Mouse (Mus musculus) kidney, embryonic 15.5 days (tissue): Measurements from ENCODE around the gene Atp6v0c. TPM values are rescaled to one million over a fixed set of nuclear protein-coding genes. Genes with fewer than 3 reads are reported as not detected.
"Not testable (repeated sequence)": the region's sequence is repeated elsewhere in the genome, so short reads cannot be mapped to it uniquely, and the experiment has no call there.

Experiments used
- ATAC-seq: fragments of 200-750 bp; cut with Nextera tagmentation; replicated peaks from 2 replicates; pipeline ENCODE4 v1.8.0; 2017; ENCODE audit warnings: moderate TSS enrichment; ENCODE audit not compliant: low FRiP score
- H3K27ac ChIP-seq: fragments of 300-500 bp; sonication (generic); 2 replicates; pipeline ENCODE4 v1.5.1; 2015; ENCODE audit warnings: mild to moderate bottlenecking, inconsistent platforms
- H3K27me3 ChIP-seq: fragments of 300-500 bp; sonication (generic); 2 replicates; pipeline ENCODE4 v1.6.1; 2015; ENCODE audit warnings: inconsistent platforms
- H3K36me3 ChIP-seq: fragments of 300-500 bp; sonication (generic); 2 replicates; pipeline ENCODE4 v1.6.1; 2015; ENCODE audit warnings: inconsistent platforms
- H3K4me1 ChIP-seq: fragments of 300-500 bp; sonication (generic); 2 replicates; pipeline ENCODE4 v1.6.1; 2015; ENCODE audit warnings: inconsistent platforms
- H3K4me2 ChIP-seq: fragments of 300-500 bp; sonication (generic); 2 replicates; pipeline ENCODE4 v1.6.1; 2015; ENCODE audit warnings: moderate library complexity, mild to moderate bottlenecking, inconsistent platforms
- H3K4me3 ChIP-seq: fragments of 300-500 bp; sonication (generic); replicated peaks from 2 replicates; pipeline ENCODE4 v1.5.1; 2015; ENCODE audit warnings: mild to moderate bottlenecking, inconsistent platforms
- H3K9ac ChIP-seq: fragments of 300-500 bp; sonication (generic); 2 replicates; pipeline ENCODE4 v1.6.1; 2015; ENCODE audit warnings: mild to moderate bottlenecking, inconsistent platforms
- H3K9me3 ChIP-seq: fragments of 300-500 bp; sonication (generic); replicated peaks from 2 replicates; pipeline ENCODE4 v1.6.1; 2016; ENCODE audit warnings: inconsistent platforms
- WGBS: fragments of 180-500 bp; shearing (Covaris S2); methylation state at CpG from one replicate; pipeline ENCODE4 v1.1.7; 2015; ENCODE audit warnings: mixed read lengths; 5-methylcytosine and 5-hydroxymethylcytosine counted together
- polyA plus RNA-seq: library from polyadenylated mRNA; unstranded; fragments of >200 nt; fragmentation: Nextera tagmentation; extraction: Ambion mirVana; gene quantifications from 2 replicates; pipeline ENCODE4 v1.2.1, GENCODE M21; 2015

The Atp6v0c gene
- polyA plus RNA-seq, 1 experiment from 2014 or later: 562 TPM

- H3K9ac ChIP-seq, ATAC-seq, H3K4me2 ChIP-seq, H3K9me3 ChIP-seq, H3K27ac ChIP-seq, H3K36me3 ChIP-seq, H3K4me1 ChIP-seq, H3K4me3 ChIP-seq, H3K27me3 ChIP-seq: not testable (repeated sequence)
- 91% methylated on average over 4 of the region's 4 CpGs for WGBS
These were observed 40.3 kb downstream of the Atp6v0c start for GRCm38 (mm10) chr17:24129246-24129645.

- WGBS: 75% methylated on average over 1 of the region's 1 CpGs
- no peak for ATAC-seq
These were observed 41.9 kb downstream of the Atp6v0c start for GRCm38 (mm10) chr17:24127592-24127991.

GRCm38 (mm10) chr17:24126801-24127200 is 42.7 kb downstream of the Atp6v0c start:
- Histone ChIP-seq H3K9ac (no peak overlapping the region), H3K9me3 (no peaks in the 10 kb centered on the region), H3K27ac (no peak overlapping the region), H3K4me1 (peaks cover 6% of the 10 kb centered on the region; the same call in 1 of the 2 replicates), H3K36me3 (no peaks in the 10 kb centered on the region), H3K4me2 (no peak overlapping the region), H3K27me3 (no peaks in the 10 kb centered on the region), H3K4me3 (no peak overlapping the region)
- no peak for ATAC-seq
- whole genome bisulfite sequencing: 75% methylated on average over 3 of the region's 3 CpGs

More at GRCm38 (mm10) chr17:24127592-24127991, 41.9 kb downstream of the Atp6v0c start:
- Histone ChIP-seq H3K27me3 (no peaks in the 10 kb centered on the region), H3K4me3 (no peak overlapping the region), H3K9me3 (no peaks in the 10 kb centered on the region), H3K9ac (no peak overlapping the region), H3K4me2 (no peak overlapping the region), H3K4me1 (peaks cover 6% of the 10 kb centered on the region; the same call in 1 of the 2 replicates), H3K27ac (no peak overlapping the region), H3K36me3 (no peaks in the 10 kb centered on the region)

- no peaks in the 10 kb centered on the region for H3K36me3 ChIP-seq
- ATAC-seq: no peak
- 90% methylated on average over 3 of the region's 3 CpGs for WGBS
- no peak overlapping the region for H3K4me2 ChIP-seq
- H3K9me3 ChIP-seq: no peaks in the 10 kb centered on the region
- H3K9ac ChIP-seq: no peak overlapping the region
- no peak overlapping the region for H3K4me3 ChIP-seq
- H3K27ac ChIP-seq: no peak overlapping the region
- H3K27me3 ChIP-seq: no peaks in the 10 kb centered on the region
- H3K4me1 ChIP-seq: no peaks in the 10 kb centered on the region; the same call in 1 of the 2 replicates
These were observed 50.1 kb downstream of the Atp6v0c start for GRCm38 (mm10) chr17:24119446-24119845.

Other genes starting within 250 kb of the Atp6v0c start
- gene Sbp, start 228.0 kb downstream of the Atp6v0c start, polyA plus RNA-seq: not detected in 2 replicates
- gene Sbpl, start 214.4 kb downstream of the Atp6v0c start, polyA plus RNA-seq: not detected in 2 replicates
- 0.18 and 0.23 TPM in 2 replicates for gene Prss30, start 189.1 kb downstream of the Atp6v0c start, polyA plus RNA-seq
- gene Prss22, start 171.6 kb downstream of the Atp6v0c start, polyA plus RNA-seq: 0.57 and 1.2 TPM in 2 replicates
- gene Prss27, start 131.6 kb downstream of the Atp6v0c start, polyA plus RNA-seq: 0.26 and 0.29 TPM in 2 replicates
- gene Kctd5, start 96.2 kb downstream of the Atp6v0c start, polyA plus RNA-seq: 62.8 and 64.1 TPM in 2 replicates
- 35.0 and 36.4 TPM in 2 replicates for gene Pdpk1, start 18.8 kb downstream of the Atp6v0c start, polyA plus RNA-seq
- gene Amdhd2, start 5.9 kb downstream of the Atp6v0c start, polyA plus RNA-seq: 36.7 and 40.9 TPM in 2 replicates
- 5.9 and 6.7 TPM in 2 replicates for gene Tbc1d24, start 35.9 kb upstream of the Atp6v0c start, polyA plus RNA-seq
- 5.1 and 5.6 TPM in 2 replicates for gene Ntn3, start 39.8 kb upstream of the Atp6v0c start, polyA plus RNA-seq
- gene Tedc2, start 51.1 kb upstream of the Atp6v0c start, polyA plus RNA-seq: 13.6 and 14.3 TPM in 2 replicates
- 67.5 and 71.1 TPM in 2 replicates for gene Ccnf, start 81.8 kb upstream of the Atp6v0c start, polyA plus RNA-seq
- 0.18 and 0.27 TPM in 2 replicates for gene Abca17, start 181.4 kb upstream of the Atp6v0c start, polyA plus RNA-seq
- 17.4 and 17.5 TPM in 2 replicates for gene Abca3, start 182.2 kb upstream of the Atp6v0c start, polyA plus RNA-seq
- gene Rnps1, start 244.9 kb upstream of the Atp6v0c start, polyA plus RNA-seq: 293 and 318 TPM in 2 replicates